Mouse (Mus musculus) lung, embryonic 16.5 days (tissue): ENCODE measurements around the gene Rap1gds1. TPM values are rescaled to one million over a fixed set of nuclear protein-coding genes. Genes with fewer than 3 reads are reported as not detected.

Experiments used
- ATAC-seq: fragments of 200-750 bp; cut with Nextera tagmentation; 2 replicates; pipeline ENCODE4 v1.8.0; 2017; ENCODE audit warnings: low read depth, mild to moderate bottlenecking, moderate library complexity
- H3K27ac ChIP-seq: fragments of 300-500 bp; sonication (generic); 2 replicates; pipeline ENCODE4 v1.5.1; 2014; ENCODE audit warnings: mild to moderate bottlenecking, control low read depth, low read length
- H3K27me3 ChIP-seq: fragments of 300-500 bp; sonication (generic); 2 replicates; pipeline ENCODE4 v1.6.1; 2014; ENCODE audit warnings: low read depth, low read length, mixed read lengths; ENCODE audit not compliant: control insufficient read depth, insufficient read depth
- H3K36me3 ChIP-seq: fragments of 300-500 bp; sonication (generic); 2 replicates; pipeline ENCODE4 v1.6.1; 2014; ENCODE audit warnings: low read length; ENCODE audit not compliant: control insufficient read depth, insufficient read depth
- H3K4me1 ChIP-seq: fragments of 300-500 bp; sonication (generic); replicated peaks from 2 replicates; pipeline ENCODE4 v1.6.1; 2014; ENCODE audit warnings: low read length, mixed read lengths; ENCODE audit not compliant: control insufficient read depth, insufficient read depth
- H3K4me2 ChIP-seq: fragments of 300-500 bp; sonication (generic); 2 replicates; pipeline ENCODE4 v1.6.1; 2014; ENCODE audit warnings: low read depth, low read length, control low read depth
- H3K4me3 ChIP-seq: fragments of 300-500 bp; sonication (generic); 2 replicates; pipeline ENCODE4 v1.5.1; 2014; ENCODE audit warnings: mild to moderate bottlenecking, low read length, control low read depth
- H3K9ac ChIP-seq: fragments of 300-500 bp; sonication (generic); 2 replicates; pipeline ENCODE4 v1.6.1; 2014; ENCODE audit warnings: low read length, control low read depth
- H3K9me3 ChIP-seq: fragments of 300-500 bp; sonication (generic); 2 replicates; pipeline ENCODE4 v1.6.1; 2016; ENCODE audit warnings: low read length; ENCODE audit not compliant: control insufficient read depth
- WGBS: fragments of 180-500 bp; shearing (Covaris S2); extraction: QIAGEN DNeasy Blood & Tissue Kit; methylation state at CpG from one replicate; pipeline ENCODE4 v1.1.7; 2014; 5-methylcytosine and 5-hydroxymethylcytosine counted together
- polyA plus RNA-seq: library from polyadenylated mRNA; unstranded; fragments of >200 nt; fragmentation: Nextera tagmentation; extraction: Ambion mirVana; gene quantifications from 2 replicates; pipeline ENCODE4 v1.2.1, GENCODE M21; 2015

Gene Rap1gds1
- polyA plus RNA-seq, 1 experiment from 2014 or later = 60.7 TPM

GRCm38 (mm10) chr3:139099284-139099683 is 24.3 kb upstream of the Rap1gds1 start:
- Histone ChIP-seq H3K4me2 (no peak overlapping the region), H3K36me3 (no peaks in the 10 kb centered on the region), H3K27me3 (no peaks in the 10 kb centered on the region), H3K4me1 (no peaks in the 10 kb centered on the region), H3K9me3 (no peaks in the 10 kb centered on the region), H3K4me3 (no peak overlapping the region), H3K9ac (no peak overlapping the region), H3K27ac (no peak overlapping the region)
- 86% methylated on average over 5 of the region's 5 CpGs for WGBS
- no peak for ATAC-seq

GRCm38 (mm10) chr3:139095894-139096293 is 20.9 kb upstream of the Rap1gds1 start:
- H3K27ac ChIP-seq = no peak overlapping the region

GRCm38 (mm10) chr3:139088526-139088925 is 13.5 kb upstream of the Rap1gds1 start:
- no peaks in the 10 kb centered on the region for H3K4me1 ChIP-seq
- H3K4me3 ChIP-seq = no peak overlapping the region
- H3K4me2 ChIP-seq = no peak overlapping the region
- H3K27me3 ChIP-seq = no peaks in the 10 kb centered on the region
- 85% methylated on average over 3 of the region's 3 CpGs for WGBS
- no peak overlapping the region for H3K9ac ChIP-seq
- ATAC-seq = no peak
- no peak overlapping the region for H3K27ac ChIP-seq
- no peaks in the 10 kb centered on the region for H3K36me3 ChIP-seq
- H3K9me3 ChIP-seq = no peaks in the 10 kb centered on the region

More at GRCm38 (mm10) chr3:139095894-139096293, 20.9 kb upstream of the Rap1gds1 start:
- no peaks in the 10 kb centered on the region for H3K36me3 ChIP-seq
- H3K4me3 ChIP-seq = no peak overlapping the region
- ATAC-seq = no peak
- H3K4me2 ChIP-seq = no peak overlapping the region
- WGBS = 84% methylated on average over 7 of the region's 7 CpGs
- H3K9ac ChIP-seq = no peak overlapping the region
- no peaks in the 10 kb centered on the region for H3K9me3 ChIP-seq
- H3K27me3 ChIP-seq = no peaks in the 10 kb centered on the region
- no peaks in the 10 kb centered on the region for H3K4me1 ChIP-seq

GRCm38 (mm10) chr3:139083778-139084539 is 9.0 kb upstream of the Rap1gds1 start:
- Histone ChIP-seq H3K27me3 (no peaks in the 10 kb centered on the region), H3K4me3 (no peak overlapping the region), H3K36me3 (no peaks in the 10 kb centered on the region), H3K4me1 (no peaks in the 10 kb centered on the region), H3K9ac (no peak overlapping the region), H3K27ac (no peak overlapping the region), H3K9me3 (no peaks in the 10 kb centered on the region), H3K4me2 (no peak overlapping the region)
- 58% methylated on average over 5 of the region's 5 CpGs for WGBS
- no peak for ATAC-seq

- Histone ChIP-seq H3K4me3 (no peak overlapping the region), H3K36me3 (no peaks in the 10 kb centered on the region), H3K4me1 (peaks cover 6% of the 10 kb centered on the region), H3K27me3 (no peaks in the 10 kb centered on the region), H3K27ac (no peak overlapping the region), H3K4me2 (no peak overlapping the region), H3K9me3 (peaks cover 2% of the 10 kb centered on the region; the same call in 1 of the 2 replicates), H3K9ac (no peak overlapping the region)
- ATAC-seq = no peak
- 81% methylated on average over 6 of the region's 6 CpGs for WGBS
Observed at GRCm38 (mm10) chr3:139079831-139080230, 4.8 kb upstream of the Rap1gds1 start.

- Histone ChIP-seq H3K4me2 (no peak overlapping the region), H3K9ac (no peak overlapping the region), H3K4me3 (no peak overlapping the region), H3K9me3 (peaks cover 2% of the 10 kb centered on the region; the same call in 1 of the 2 replicates), H3K27me3 (no peaks in the 10 kb centered on the region), H3K36me3 (no peaks in the 10 kb centered on the region), H3K27ac (no peak overlapping the region), H3K4me1 (peaks cover 10% of the 10 kb centered on the region)
- ATAC-seq = no peak
- WGBS = 87% methylated on average over 3 of the region's 3 CpGs
Observed at GRCm38 (mm10) chr3:139078010-139078409, 3.0 kb upstream of the Rap1gds1 start.

GRCm38 (mm10) chr3:139076059-139076455 is 1.1 kb upstream of the Rap1gds1 start:
- Histone ChIP-seq H3K27ac (peak overlapping the region; percentile 88; the same call in 1 of the 2 replicates), H3K4me2 (peak overlapping the region; percentile 95), H3K9me3 (peaks cover 2% of the 10 kb centered on the region; the same call in 1 of the 2 replicates), H3K4me1 (peaks cover 10% of the 10 kb centered on the region), H3K27me3 (no peaks in the 10 kb centered on the region), H3K9ac (peak overlapping the region; percentile 90), H3K4me3 (peak overlapping the region; percentile 94), H3K36me3 (no peaks in the 10 kb centered on the region)
- no peak for ATAC-seq
- WGBS = 6% methylated on average over 7 of the region's 7 CpGs

- H3K36me3 ChIP-seq = no peaks in the 10 kb centered on the region
- H3K27ac ChIP-seq = peak overlapping the region; percentile 88
- H3K4me2 ChIP-seq = peak overlapping the region; percentile 95
- peaks cover 2% of the 10 kb centered on the region; the same call in 1 of the 2 replicates for H3K9me3 ChIP-seq
- peak overlapping the region; percentile 90 for H3K9ac ChIP-seq
- H3K4me3 ChIP-seq = peak overlapping the region; percentile 94
- peak; percentile 99 for ATAC-seq
- H3K27me3 ChIP-seq = no peaks in the 10 kb centered on the region
- 1% methylated on average over 44 of the region's 72 CpGs for WGBS
- peaks cover 10% of the 10 kb centered on the region for H3K4me1 ChIP-seq
Observed at GRCm38 (mm10) chr3:139075333-139076058, 495 bp upstream of the Rap1gds1 start.

GRCm38 (mm10) chr3:139073801-139074483 is 1.1 kb downstream of the Rap1gds1 start:
- H3K4me1 ChIP-seq = peaks cover 10% of the 10 kb centered on the region
- no peak for ATAC-seq
- peak overlapping the region; percentile 99 for H3K27ac ChIP-seq
- no peaks in the 10 kb centered on the region for H3K36me3 ChIP-seq
- peak overlapping the region; percentile 94 for H3K4me3 ChIP-seq
- H3K9ac ChIP-seq = peak overlapping the region; percentile 95
- 1% methylated on average over 12 of the region's 12 CpGs for WGBS
- peaks cover 2% of the 10 kb centered on the region; the same call in 1 of the 2 replicates for H3K9me3 ChIP-seq
- H3K4me2 ChIP-seq = peak overlapping the region; percentile 65
- no peaks in the 10 kb centered on the region for H3K27me3 ChIP-seq
